Mouse (Mus musculus): ENCODE measurements around the gene Mef2d. TPM values are rescaled to one million over a fixed set of nuclear protein-coding genes. Genes with fewer than 3 reads are reported as not detected.
"Not testable (repeated sequence)": the region's sequence is repeated elsewhere in the genome, so short reads cannot be mapped to it uniquely, and the experiment has no call there.

Gene Mef2d
- polyA plus RNA-seq, 1 experiment from 2014 or later: 14.5 TPM

DNA sequence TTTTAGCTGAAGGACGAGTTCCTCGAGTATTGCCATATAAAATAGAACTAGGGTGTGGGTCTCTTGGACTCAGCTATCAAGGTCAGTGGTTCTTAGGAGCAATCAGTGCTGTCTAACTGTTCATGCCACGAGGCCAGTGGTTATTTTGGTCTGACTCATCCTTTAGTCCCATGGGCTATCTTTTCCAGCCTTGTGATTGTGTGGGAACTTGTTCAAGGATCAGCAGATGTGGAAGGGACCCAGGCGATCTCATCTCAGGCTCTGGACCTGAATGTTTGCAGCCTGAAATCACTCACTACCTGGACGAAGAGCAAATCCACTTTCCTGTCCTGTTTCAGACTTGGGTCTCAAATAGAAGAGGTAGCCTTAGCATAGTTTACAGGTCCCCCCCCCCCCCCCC is 34.9 kb downstream of the Mef2d start:
- 66% methylated on average over 5 of the region's 5 CpGs for WGBS

GRCm38 (mm10) chr3:88177562-88178345 is 35.6 kb downstream of the Mef2d start:
- peaks cover 10% of the 10 kb centered on the region for H3K4me1 ChIP-seq (replicated peaks)
- WGBS: under 1% methylated on average over 49 of the region's 49 CpGs
- H3K27me3 ChIP-seq: 0 out of 2 replicates have a peak, but pooled peaks cover 3% of the 10 kb centered on the region

More for the DNA sequence above, 34.9 kb downstream of the Mef2d start:
- Histone ChIP-seq H3K9ac (peak overlapping the region; percentile 77), H3K27me3 (0 out of 2 replicates have a peak, but pooled peaks cover under 1% of the 10 kb centered on the region), H3K4me1 (replicated peaks) (peaks cover 10% of the 10 kb centered on the region), H3K4me3 (peak overlapping the region; percentile 54), H3K36me3 (peaks cover 17% of the 10 kb centered on the region), H3K27ac (peak overlapping the region; percentile 97), H3K4me2 (peak overlapping the region; percentile 61), H3K9me3 (no peaks in the 10 kb centered on the region)
- ATAC-seq (ENCODE audit: low FRiP score): no peak

DNA sequence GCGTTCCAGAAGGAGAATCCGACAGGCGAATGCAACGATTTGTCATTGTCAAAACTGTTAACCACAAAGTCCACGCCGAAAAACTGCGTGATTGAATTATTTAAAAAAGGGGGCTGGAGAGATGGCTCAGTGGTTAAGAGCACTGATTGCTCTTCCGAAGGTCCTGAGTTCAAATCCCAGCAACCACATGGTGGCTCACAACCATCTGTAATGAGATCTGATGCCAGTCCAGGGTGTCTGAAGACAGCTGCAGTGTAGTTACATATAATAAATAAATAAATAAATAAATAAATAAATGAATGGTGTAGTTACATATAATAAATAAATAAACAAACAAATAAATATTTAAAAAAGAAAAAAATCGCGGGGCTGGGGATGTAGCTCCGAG is 36.2 kb downstream of the Mef2d start:
- WGBS: 37% methylated on average over 11 of the region's 11 CpGs
- Histone ChIP-seq H3K4me2 (peak overlapping the region; percentile 61), H3K27ac (peak overlapping the region; percentile 97), H3K4me3 (peak overlapping the region; percentile 54), H3K4me1 (replicated peaks) (peaks cover 10% of the 10 kb centered on the region)
- H3K36me3 ChIP-seq; H3K9ac ChIP-seq; H3K9me3 ChIP-seq; H3K27me3 ChIP-seq; ATAC-seq (ENCODE audit: low FRiP score): not testable (repeated sequence)

More at GRCm38 (mm10) chr3:88177562-88178345, 35.6 kb downstream of the Mef2d start:
- H3K9me3 ChIP-seq: no peaks in the 10 kb centered on the region
- H3K4me3 ChIP-seq: peak overlapping the region; percentile 54
- peak overlapping the region; percentile 97 for H3K27ac ChIP-seq
- H3K9ac ChIP-seq: peak overlapping the region; percentile 77
- H3K4me2 ChIP-seq: peak overlapping the region; percentile 61
- peak; percentile 99 for ATAC-seq (ENCODE audit: low FRiP score)
- peaks cover 13% of the 10 kb centered on the region for H3K36me3 ChIP-seq

GRCm38 (mm10) chr3:88178986-88179385 is 36.8 kb downstream of the Mef2d start:
- Histone ChIP-seq H3K9ac (no peak overlapping the region), H3K27me3 (0 out of 2 replicates have a peak, but pooled peaks cover 3% of the 10 kb centered on the region), H3K4me3 (no peak overlapping the region), H3K4me1 (replicated peaks) (peaks cover 10% of the 10 kb centered on the region), H3K27ac (no peak overlapping the region), H3K4me2 (no peak overlapping the region), H3K36me3 (peaks cover 5% of the 10 kb centered on the region), H3K9me3 (no peaks in the 10 kb centered on the region)
- ATAC-seq (ENCODE audit: low FRiP score): no peak
- WGBS: 87% methylated on average over 4 of the region's 4 CpGs

DNA sequence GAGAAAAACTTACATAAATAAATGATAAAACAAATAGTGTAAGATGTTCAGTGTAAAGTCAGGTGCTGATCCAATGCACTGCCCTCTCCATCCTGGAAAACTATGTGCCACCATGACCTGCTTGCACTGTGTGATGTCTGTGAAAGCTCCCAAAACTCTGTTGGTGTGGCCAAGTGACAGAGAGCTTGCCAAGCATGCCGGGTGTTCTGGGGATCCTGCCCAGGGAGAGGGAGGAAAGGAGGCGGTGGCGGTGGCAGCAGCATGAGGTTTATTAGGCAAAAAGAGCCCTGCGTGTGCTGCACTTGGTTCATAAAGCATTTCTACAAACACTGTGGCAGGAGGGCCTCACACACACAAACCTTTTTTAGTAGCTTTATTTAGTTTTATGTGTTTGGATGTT is 39.2 kb downstream of the Mef2d start:
- ATAC-seq (ENCODE audit: low FRiP score): no peak
- peaks cover 10% of the 10 kb centered on the region for H3K4me1 ChIP-seq (replicated peaks)

DNA sequence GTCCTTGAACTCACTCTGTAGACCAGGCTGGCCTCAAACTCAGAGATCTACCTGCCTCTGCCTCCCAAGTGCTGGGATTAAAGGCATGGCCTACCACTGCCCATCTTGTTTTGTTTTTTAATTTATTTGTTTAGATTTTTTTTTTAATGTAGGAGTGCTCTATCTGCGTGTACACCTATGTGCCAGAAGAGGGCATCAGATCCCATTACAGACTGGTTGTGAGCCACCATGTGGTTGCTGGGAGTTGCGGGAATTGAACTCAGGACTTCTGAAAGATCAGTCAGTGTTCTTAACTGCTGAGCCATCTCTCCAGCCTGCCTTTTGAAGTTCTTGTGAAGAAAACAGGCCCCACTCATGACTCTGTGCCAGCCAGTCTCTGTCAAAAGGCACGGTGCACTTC is 44.3 kb downstream of the Mef2d start:
- H3K4me1 ChIP-seq (replicated peaks): peaks cover 2% of the 10 kb centered on the region; the same call in 1 of the 2 replicates
- H3K9ac ChIP-seq: no peak overlapping the region
- WGBS: 73% methylated on average over 3 of the region's 3 CpGs
- H3K27me3 ChIP-seq: 0 out of 2 replicates have a peak, but pooled peaks cover 3% of the 10 kb centered on the region
- ATAC-seq (ENCODE audit: low FRiP score): no peak
- no peaks in the 10 kb centered on the region for H3K36me3 ChIP-seq
- no peaks in the 10 kb centered on the region for H3K9me3 ChIP-seq
- no peak overlapping the region for H3K27ac ChIP-seq
- no peak overlapping the region for H3K4me3 ChIP-seq
- no peak overlapping the region for H3K4me2 ChIP-seq

More for the DNA sequence above, 39.2 kb downstream of the Mef2d start:
- 67% methylated on average over 4 of the region's 4 CpGs for WGBS
- no peak overlapping the region for H3K4me3 ChIP-seq
- no peak overlapping the region for H3K4me2 ChIP-seq
- H3K36me3 ChIP-seq: no peaks in the 10 kb centered on the region
- H3K9me3 ChIP-seq: no peaks in the 10 kb centered on the region
- H3K27ac ChIP-seq: no peak overlapping the region
- H3K9ac ChIP-seq: no peak overlapping the region
- 0 out of 2 replicates have a peak, but pooled peaks cover 3% of the 10 kb centered on the region for H3K27me3 ChIP-seq

DNA sequence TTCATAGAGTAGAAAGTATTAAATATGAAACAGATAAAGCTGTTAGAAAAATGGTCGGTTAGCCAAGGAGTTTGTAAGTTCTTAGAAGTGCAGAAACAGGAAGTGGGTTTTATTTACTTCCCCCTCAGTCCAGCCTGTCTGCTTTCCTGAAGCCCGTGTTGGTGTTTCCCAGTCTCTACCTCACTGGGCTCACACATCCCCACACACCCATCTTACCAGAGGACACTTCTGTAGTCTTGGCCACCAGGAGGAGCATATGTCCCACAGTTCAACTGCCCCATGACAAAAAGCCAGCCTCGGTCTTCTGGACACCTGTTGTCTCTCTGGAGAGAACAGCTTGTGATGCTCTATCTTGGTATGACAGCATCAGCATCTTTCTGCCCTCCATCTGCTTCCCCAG is 49.0 kb downstream of the Mef2d start:
- Histone ChIP-seq H3K9me3 (no peaks in the 10 kb centered on the region), H3K27ac (no peak overlapping the region), H3K9ac (0 out of 2 replicates have a peak overlapping the region, but pooled peaks have one; percentile 13), H3K36me3 (no peaks in the 10 kb centered on the region), H3K4me2 (no peak overlapping the region), H3K27me3 (peaks cover 13% of the 10 kb centered on the region), H3K4me1 (replicated peaks) (peaks cover 16% of the 10 kb centered on the region), H3K4me3 (no peak overlapping the region)
- 29% methylated on average over 3 of the region's 3 CpGs for WGBS
- ATAC-seq (ENCODE audit: low FRiP score): no peak

DNA sequence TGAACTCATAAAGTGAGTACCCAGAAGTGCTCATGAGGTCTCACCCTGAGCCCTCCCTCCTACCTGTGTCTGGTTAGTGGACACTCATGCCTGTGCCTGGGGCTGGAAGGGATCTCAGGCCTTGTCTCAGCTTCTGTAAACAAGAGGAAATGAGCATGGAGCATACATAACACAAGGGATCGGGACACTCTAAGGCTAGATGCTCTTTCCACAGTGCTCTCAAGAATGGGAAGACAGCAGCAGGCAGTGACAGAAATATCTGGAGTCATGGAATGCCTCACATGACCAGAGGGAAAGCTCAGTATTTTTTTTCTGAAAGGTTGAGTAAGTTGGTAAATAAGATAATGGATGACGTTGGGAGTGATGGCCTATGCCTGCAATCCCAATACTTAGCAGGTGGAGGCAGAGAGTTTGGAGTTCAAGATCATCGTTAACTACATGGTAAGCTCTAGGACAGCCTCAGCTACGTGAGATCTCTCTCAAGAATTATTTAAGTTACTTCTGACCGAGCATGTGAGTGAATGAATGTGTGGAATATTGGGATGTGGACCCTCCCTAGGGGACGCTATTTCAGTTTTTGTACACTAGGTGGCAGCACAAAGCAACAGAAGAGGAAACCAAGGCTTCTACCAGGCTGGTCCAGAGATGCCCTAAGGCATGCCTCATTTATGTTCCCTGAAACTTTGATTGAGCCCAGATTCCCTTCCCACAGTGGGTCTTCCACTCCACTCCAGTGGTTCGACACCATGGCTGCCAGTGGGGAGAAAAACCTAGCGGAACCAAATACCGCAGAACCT is 49.8 kb downstream of the Mef2d start:
- 27% methylated on average over 9 of the region's 9 CpGs for WGBS
- 0 out of 2 replicates have a peak overlapping the region, but pooled peaks have one; percentile 35 for H3K27ac ChIP-seq
- no peak overlapping the region for H3K4me2 ChIP-seq
- no peaks in the 10 kb centered on the region for H3K9me3 ChIP-seq
- peaks cover 13% of the 10 kb centered on the region for H3K27me3 ChIP-seq
- H3K36me3 ChIP-seq: no peaks in the 10 kb centered on the region
- H3K9ac ChIP-seq: 0 out of 2 replicates have a peak overlapping the region, but pooled peaks have one; percentile 13
- peak; percentile 70; the same call in 1 of the 2 replicates for ATAC-seq (ENCODE audit: low FRiP score)
- H3K4me1 ChIP-seq (replicated peaks): peaks cover 16% of the 10 kb centered on the region
- H3K4me3 ChIP-seq: no peak overlapping the region

DNA sequence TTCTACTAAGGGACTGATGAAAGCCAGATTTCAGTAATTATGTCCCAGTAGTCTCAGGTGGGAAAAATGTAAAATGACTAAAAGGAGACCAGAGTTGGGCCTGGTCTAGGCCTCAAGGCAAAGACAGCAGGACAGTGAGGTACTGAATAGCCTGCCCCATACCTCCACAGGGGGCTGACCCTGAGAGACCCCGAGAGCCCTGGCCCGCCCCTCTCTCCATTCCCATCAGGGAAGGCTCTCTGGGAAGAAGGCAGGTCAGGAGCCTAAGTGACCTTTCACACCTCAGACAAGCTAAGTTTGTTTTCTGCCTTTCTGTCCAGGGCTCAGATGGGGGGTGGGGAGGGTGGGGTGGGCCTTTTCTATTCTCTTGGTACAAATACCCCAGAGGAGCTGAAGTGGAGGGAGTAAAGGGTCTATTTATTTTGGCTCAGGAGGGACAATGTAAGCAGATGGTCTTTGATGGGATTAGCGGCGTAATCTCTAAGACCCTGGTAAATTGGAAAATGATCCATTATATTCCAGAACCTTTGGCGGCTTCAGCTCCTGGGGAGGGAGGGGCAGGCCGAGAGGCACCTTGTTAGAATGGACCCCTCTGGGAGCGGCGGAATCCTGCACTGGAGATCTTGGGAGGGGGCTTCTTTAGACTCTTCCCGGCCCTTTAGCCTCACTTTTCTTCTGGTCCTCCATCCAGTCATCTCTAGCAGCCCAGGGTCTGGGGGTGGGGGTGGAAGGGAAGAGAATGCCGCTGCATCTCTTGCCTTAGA is 55.8 kb downstream of the Mef2d start:
- Histone ChIP-seq H3K27me3 (peaks cover 49% of the 10 kb centered on the region), H3K4me2 (peak overlapping the region; percentile 86), H3K9ac (peak overlapping the region; percentile 43), H3K9me3 (no peaks in the 10 kb centered on the region), H3K4me3 (no peak overlapping the region), H3K27ac (peak overlapping the region; percentile 71), H3K36me3 (no peaks in the 10 kb centered on the region), H3K4me1 (replicated peaks) (peaks cover 51% of the 10 kb centered on the region)
- 6% methylated on average over 10 of the region's 10 CpGs for WGBS
- no peak for ATAC-seq (ENCODE audit: low FRiP score)

- H3K36me3 ChIP-seq: no peaks in the 10 kb centered on the region
- peaks cover 56% of the 10 kb centered on the region for H3K4me1 ChIP-seq (replicated peaks)
- H3K27me3 ChIP-seq: peaks cover 52% of the 10 kb centered on the region
- H3K9me3 ChIP-seq: no peaks in the 10 kb centered on the region
- ATAC-seq (ENCODE audit: low FRiP score): no peak
- H3K9ac ChIP-seq: peak overlapping the region; percentile 43
- peak overlapping the region; percentile 86 for H3K4me2 ChIP-seq
- 7% methylated on average over 9 of the region's 9 CpGs for WGBS
- peak overlapping the region; percentile 71 for H3K27ac ChIP-seq
- no peak overlapping the region for H3K4me3 ChIP-seq
These were observed 56.4 kb downstream of the Mef2d start for GRCm38 (mm10) chr3:88198505-88199020.

DNA sequence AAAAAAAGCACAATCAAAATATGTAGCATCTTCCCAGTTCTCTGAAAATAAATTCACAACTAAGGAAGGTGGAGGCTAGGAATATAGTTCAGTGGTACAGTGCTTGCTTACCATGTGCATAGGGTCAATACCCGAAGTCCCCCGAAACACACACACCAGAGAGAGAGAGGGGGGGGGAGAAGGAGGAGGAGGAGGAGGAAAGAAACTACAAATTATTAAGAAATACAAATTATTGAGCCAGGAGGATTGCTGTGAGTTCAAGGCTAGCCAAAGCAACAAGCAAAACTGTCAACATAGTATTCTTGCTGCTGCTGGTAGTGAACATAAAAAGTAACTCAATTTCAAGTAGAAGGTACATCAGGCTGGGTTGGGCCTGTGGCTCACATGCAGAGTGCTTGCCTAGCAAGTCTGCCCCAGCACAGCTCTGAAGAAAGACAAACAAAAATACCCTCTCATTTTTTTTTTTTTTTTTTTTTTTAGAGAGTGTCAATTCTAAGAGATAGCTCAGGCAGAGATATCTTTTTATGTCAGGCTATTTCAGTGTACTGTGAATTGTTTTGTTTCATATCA is 57.5 kb downstream of the Mef2d start:
- peaks cover 67% of the 10 kb centered on the region for H3K4me1 ChIP-seq (replicated peaks)
- no peak for ATAC-seq (ENCODE audit: low FRiP score)
- H3K36me3 ChIP-seq: no peaks in the 10 kb centered on the region
- peak overlapping the region; percentile 61; the same call in 1 of the 2 replicates for H3K4me3 ChIP-seq
- peak overlapping the region; percentile 99 for H3K27ac ChIP-seq
- peaks cover 61% of the 10 kb centered on the region for H3K27me3 ChIP-seq
- H3K9me3 ChIP-seq: no peaks in the 10 kb centered on the region
- 34% methylated on average over 2 of the region's 2 CpGs for WGBS
- peak overlapping the region; percentile 86 for H3K4me2 ChIP-seq
- peak overlapping the region; percentile 97 for H3K9ac ChIP-seq

Measured in hindbrain, embryonic 13.5 days (tissue).